Mouse (Mus musculus): ENCODE measurements around the gene Igfbp4.
A peak's percentile ranks its signal among the peaks of the same experiment; 100 is the strongest.

The Igfbp4 gene

GRCm38 (mm10) chr11:99041051-99041729, at the start of gene Igfbp4:
TSS of gene Igfbp4 (plus strand) at chr11:99041244.
- peak; percentile 85 to 92 for DNase-seq

- DNase-seq = no peak
Measured at GRCm38 (mm10) chr11:98995987-98996386, 45.1 kb upstream of the Igfbp4 start.

- DNase-seq = no peak
Measured at GRCm38 (mm10) chr11:98997659-98998058, 43.4 kb upstream of the Igfbp4 start.

GRCm38 (mm10) chr11:98998776-98999175, 42.3 kb upstream of the Igfbp4 start:
- DNase-seq = no peak

GRCm38 (mm10) chr11:98999243-98999642, 41.8 kb upstream of the Igfbp4 start:
- no peak for DNase-seq

GRCm38 (mm10) chr11:99006788-99007187, 34.3 kb upstream of the Igfbp4 start:
- DNase-seq = no peak

GRCm38 (mm10) chr11:99010124-99010523, 30.9 kb upstream of the Igfbp4 start:
- no peak for DNase-seq

- no peak for DNase-seq
Measured at GRCm38 (mm10) chr11:99010706-99011105, 30.3 kb upstream of the Igfbp4 start.

GRCm38 (mm10) chr11:99013856-99014255, 27.2 kb upstream of the Igfbp4 start:
- DNase-seq = no peak

- DNase-seq = no peak
Measured at GRCm38 (mm10) chr11:99019844-99020243, 21.2 kb upstream of the Igfbp4 start.

GRCm38 (mm10) chr11:99022384-99022933, 18.6 kb upstream of the Igfbp4 start:
- no peak for DNase-seq

GRCm38 (mm10) chr11:99023094-99023493, 17.9 kb upstream of the Igfbp4 start:
- DNase-seq = no peak

- peak; percentile 76 to 96 for DNase-seq
Measured at GRCm38 (mm10) chr11:99023500-99024467, 17.3 kb upstream of the Igfbp4 start, which contains the start of gene Top2a. TSS of gene Top2a (minus strand) at chr11:99024189.

GRCm38 (mm10) chr11:99024468-99025134, 16.4 kb upstream of the Igfbp4 start:
- no peak for DNase-seq

- no peak for DNase-seq
Measured at GRCm38 (mm10) chr11:99025878-99026277, 15.2 kb upstream of the Igfbp4 start.

- no peak for DNase-seq
Measured at GRCm38 (mm10) chr11:99026899-99027440, 14.1 kb upstream of the Igfbp4 start.

- no peak for DNase-seq
Measured at GRCm38 (mm10) chr11:99035350-99035749, 5.7 kb upstream of the Igfbp4 start.

GRCm38 (mm10) chr11:99036254-99036653, 4.8 kb upstream of the Igfbp4 start:
- peak in 1 of 2 experiments; percentile 14 for DNase-seq

GRCm38 (mm10) chr11:99039782-99040181, 1.3 kb upstream of the Igfbp4 start:
- DNase-seq = peak; percentile 86 to 89

- DNase-seq = peak; percentile 26 to 68
Measured at GRCm38 (mm10) chr11:99040346-99040974, 584 bp upstream of the Igfbp4 start.

- no peak for DNase-seq
Measured at GRCm38 (mm10) chr11:99041841-99042780, 1.1 kb downstream of the Igfbp4 start.

All from lung, postnatal 4 days (tissue).